Mouse (Mus musculus) layer of hippocampus, adult 8-10 months (tissue): ENCODE results near the gene Fank1. TPM values are rescaled to one million over a fixed set of nuclear protein-coding genes. Genes with fewer than 3 reads are reported as not detected.
"Not testable (repeated sequence)": the region's sequence is repeated elsewhere in the genome, so short reads cannot be mapped to it uniquely, and the experiment has no call there.

Experiments used
- DNase-seq, 2 experiments: peaks; one replicate each; pipeline ENCODE4 v3.0.0; 2022; ENCODE audit warnings: low spot score in 2 of 2
- total RNA-seq, 4 experiments: library from RNA; stranded (reverse); gene quantifications; 2 replicates each; pipeline ENCODE4 v1.2.4; 2022

The Fank1 gene
- total RNA-seq, 4 experiments from 2014 or later, result 2.7 to 4.6 (median 2.9) TPM

DNA sequence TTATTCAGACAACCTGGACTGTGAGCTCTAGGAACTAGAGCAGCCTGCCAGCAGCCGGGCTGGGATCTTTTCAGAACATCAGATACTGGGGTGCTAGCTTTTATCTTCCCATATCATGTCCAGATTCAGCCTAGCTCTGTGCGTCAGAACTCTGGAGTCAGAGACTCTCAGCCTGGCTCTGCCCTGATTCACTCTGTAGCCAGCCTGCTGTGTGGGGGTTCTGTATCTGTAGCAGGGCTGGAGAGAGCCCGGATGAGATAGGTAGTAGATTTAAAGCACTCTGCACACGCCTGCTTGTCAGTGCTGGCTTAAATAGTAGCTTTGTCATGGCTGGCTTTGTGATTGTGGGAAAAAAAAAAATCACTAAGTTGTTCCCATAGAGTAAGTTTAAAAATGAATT, 51.9 kb downstream of the Fank1 start:
- no peak for DNase-seq

DNA sequence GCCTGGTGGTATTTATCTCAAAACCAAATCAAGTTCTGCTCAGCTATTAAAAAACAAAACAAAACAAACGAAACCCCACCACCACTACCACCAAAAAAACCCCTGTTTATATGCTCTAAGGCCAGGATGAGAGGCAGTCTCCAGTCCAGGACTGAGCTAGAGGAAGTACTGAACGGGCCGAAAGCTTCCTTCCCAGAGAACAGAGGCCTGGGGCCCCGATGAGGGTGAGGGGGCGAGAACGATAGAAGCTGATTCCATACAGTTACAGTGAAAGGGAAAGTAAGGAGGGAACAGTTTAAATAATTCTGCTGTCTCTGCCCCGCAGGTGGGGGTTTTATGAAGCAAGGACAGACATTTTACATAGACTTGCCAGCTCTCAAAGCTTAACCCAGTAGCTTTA, 52.9 kb downstream of the Fank1 start:
- DNase-seq, result no peak

DNA sequence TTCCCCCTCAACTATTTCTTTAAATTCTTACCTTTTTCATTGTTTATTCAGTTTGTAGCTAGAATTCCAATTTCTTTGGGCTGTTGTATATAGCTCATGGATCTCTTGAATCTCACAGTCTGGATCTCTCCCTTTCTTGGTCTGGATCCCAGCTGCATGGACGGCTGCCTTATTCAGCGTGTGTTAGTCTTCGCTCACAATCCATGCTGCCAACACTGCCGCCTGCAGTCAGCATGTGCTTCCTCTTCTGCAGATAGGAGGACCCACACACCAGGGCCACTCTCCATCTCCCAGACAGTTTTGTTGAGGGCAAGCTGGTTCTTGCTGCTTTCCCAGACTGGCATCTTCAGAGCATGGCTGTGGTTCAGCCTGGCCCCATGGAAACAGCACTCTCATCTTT, 62.9 kb downstream of the Fank1 start:
- peak; percentile 52 to 55 for DNase-seq

DNA sequence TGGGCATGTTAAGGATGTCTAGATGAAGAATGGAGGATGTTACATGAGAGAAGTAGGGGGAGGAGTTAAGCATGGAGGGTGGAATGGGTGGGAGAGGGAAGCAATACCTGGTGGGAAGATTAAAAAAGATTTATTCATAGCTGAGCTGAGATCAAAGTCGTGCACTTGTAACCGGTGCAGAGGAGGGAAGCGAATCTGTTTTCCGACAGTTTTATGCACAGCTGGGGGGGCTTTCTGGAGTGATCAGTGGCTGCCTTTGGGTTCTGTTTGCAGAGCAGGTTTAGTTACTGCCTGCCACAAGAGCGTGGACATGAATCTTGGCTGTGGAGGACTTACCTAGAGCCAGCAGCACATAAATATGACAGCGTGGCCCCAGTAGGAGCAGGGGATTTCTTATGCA, 65.4 kb downstream of the Fank1 start:
- DNase-seq, result no peak

DNA sequence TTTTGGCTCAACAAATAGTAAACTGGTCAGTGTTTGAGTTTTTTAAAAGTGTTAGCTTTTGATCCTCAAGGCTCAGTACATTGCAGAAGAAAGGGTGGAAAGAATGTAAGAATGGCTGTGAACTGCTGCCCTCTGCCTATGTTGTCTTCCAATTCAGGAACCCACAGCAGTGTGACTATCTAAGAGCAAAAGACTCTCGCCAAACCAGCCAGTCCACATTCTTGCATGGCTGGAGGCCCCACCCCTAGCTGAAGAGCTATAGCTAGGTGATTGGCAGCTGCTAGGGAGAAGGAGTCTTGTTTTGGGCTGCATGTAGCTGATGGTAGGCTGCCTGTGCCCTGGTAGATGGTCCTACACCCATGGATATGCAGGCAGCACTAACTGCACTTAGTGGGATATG, 70.5 kb downstream of the Fank1 start:
- DNase-seq, result no peak

DNA sequence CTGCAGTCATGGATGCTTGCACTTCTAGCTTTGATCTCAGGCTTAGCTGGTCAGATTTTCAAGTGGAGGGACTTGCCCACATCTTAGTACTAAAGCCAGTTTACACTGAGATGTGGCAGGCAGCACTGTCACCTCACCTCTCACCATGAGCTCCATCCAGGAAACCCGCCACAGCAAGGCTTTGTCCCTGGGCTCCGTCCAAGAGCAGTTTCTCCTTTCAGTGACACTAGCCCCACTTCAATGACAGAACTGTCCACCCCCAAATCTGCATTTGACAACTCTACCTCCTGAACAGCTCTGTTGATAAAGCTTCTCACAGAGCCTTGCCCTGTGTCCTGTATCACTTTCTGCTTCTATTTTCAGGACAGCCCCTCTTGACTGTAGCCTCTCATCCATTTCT, 71.5 kb downstream of the Fank1 start:
- DNase-seq, result no peak

DNA sequence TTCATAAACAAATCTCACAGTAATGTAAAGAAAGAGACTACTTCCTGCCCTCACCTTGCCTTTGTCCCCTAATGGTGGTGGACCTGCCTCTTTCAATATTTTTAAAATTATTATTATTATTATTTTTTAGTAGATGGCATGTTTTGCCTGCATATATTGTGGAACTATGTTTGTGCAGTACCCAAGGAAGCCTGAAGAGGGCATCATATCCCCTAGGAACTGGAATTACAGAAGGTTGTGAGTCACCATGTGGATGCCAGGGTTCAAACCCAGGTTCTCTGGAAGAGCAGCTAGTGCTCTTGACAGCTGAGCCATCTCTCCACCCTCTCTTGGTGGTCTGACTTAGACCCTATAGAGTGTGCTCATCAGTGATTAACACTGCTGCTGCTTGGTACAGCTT, 74.1 kb downstream of the Fank1 start:
- DNase-seq, result no peak

DNA sequence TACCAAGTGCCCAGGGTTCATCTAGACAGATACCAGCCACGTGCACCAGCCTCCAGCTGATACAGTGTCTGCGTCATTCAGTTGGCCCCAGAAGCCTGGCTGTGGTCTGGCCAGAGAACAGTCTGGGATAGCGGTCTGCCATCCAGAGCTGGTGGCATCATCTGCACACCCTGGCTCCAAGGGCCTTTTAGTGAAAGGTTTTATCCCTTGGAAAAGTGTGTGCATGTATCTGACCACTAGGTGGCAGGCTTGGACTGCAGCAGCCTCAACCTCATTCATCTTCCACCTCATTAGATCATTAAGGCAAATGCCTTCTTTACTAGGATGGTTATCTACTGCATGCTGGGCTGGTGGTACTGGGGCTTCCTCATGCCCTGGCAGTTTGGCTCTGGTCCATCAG, 79.6 kb downstream of the Fank1 start:
- DNase-seq, result peak; percentile 67 to 84

DNA sequence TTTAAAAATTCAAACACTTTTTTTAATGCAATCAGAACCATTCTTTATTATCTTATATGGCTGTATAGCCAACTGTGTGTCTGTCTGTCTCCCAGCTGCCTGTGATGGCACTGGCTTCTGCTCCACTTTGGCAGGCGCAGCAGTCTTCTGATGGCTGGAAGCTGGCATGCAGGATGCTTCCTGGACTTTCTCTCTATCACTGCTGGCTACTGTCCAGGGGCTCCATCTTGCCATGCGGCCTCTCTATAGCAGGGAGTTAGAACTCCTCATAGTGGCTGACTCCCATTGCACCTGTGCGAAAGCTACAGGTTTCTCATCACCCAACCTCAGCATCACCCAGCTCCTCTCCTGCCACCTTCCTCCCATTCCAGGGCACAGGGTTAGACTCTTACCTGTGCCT, 81.8 kb downstream of the Fank1 start:
- no peak for DNase-seq

DNA sequence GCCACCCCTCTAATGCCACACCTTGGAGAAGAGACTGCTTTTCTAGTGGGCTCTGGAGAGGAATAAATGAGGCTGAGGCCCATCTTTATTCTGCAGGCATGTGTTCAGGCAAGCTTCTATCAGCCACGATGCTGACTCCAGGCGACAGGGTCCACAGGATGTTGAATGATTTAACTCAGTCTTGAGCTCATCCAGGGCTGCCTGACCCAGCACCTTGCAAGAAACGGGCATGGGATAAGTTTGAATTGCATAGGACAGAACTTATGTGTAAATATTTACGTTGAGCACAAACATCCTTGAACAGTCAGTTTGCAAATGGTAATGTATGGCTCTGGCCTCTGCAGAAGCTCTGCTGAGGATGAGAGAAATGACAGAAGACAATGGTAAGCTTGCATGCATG, 82.9 kb downstream of the Fank1 start:
- DNase-seq, result no peak

DNA sequence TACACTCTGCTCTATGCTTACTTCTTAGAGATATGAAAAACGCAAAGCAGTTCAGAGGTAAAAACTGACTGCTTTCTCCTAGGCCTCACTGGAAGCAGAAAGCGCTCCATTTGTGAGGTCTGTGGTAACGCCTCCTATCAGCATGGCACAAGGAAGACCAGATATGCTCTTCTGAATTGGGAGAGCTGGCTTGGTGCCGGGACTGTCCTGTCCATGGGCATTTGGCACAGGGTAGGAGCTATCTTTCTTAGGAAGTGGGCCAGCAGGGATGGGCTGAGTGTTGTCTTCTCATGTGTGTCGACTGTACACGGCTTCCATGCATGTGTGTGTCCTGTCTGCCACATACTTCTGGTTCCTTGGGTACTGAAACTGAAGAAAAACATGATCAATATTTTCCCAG, 85.6 kb downstream of the Fank1 start:
- no peak for DNase-seq

DNA sequence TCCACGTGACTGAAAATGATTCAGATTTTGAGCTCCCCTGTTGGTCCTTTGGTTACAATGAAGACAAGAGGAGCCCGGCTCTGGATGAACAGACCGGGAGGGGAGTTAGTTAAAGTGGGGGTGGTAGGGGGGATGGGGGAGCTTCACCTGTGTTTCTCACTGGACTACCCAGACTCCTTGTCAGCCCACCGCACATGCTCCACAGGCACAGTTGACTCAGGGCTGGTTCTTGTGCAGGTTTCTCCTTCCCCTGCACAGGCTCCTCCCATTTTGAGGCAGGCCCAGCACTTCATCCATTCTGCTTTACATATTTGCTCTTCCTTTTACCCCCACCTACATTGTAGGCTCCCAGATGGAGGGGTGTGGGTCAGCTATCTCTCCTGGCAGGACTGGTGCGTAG, 86.1 kb downstream of the Fank1 start:
- DNase-seq, result no peak

DNA sequence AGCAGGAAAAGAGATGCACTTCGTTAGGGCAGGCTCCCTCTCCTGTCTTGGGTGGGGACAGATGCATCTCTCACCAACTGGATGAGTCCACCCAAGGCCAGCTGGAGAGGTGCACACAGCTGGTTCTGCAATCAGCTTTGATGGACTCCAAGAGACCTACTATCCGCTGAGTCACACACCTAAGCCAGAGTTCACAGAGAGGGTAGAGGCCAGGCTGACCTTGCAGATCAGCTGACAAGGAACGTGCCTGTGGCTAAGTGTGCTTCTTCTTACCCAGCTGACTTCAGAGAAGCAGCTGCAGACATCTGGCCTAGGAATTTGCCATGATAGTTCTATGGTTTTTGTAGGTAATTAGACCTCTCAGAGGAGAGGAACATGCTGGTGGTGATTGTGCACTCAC, 86.5 kb downstream of the Fank1 start:
- DNase-seq, result no peak

DNA sequence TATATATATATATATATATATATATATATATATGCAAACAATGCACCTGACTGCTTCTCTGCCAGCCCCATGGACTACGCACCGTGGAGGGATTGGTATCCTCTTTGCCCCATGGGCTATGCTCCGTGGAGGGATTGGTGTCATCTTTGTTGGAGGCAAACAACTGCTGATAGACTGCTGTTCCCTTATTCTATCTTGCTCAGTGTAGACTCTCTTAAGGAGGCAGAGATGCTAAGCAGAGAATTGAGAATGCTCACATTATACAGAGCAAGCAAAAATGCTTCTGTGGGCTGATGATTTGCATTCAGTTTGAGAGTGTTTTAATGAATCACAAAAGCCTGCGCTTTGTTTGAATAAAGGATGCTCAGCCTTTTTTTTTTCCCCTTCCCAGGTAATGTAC, 87.0 kb downstream of the Fank1 start:
- no peak for DNase-seq

DNA sequence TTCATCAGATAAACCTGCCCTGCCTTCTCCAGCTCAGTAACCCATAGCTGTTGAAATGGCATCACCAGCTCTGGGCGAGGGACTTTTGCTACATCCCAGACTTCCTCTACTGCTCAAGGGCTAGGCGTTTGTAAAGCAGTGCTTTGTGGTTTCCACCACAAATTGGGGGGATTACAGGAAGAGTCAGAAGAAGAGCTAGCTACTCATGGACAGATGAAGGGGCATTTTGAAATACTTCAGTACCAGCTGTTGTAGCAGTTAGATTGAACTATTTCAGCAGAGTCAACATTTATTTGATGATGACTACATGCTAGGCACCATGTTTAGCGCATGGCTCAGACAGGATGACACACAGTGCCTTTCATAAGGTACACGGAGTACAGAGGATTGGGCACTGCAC, 93.6 kb downstream of the Fank1 start:
- DNase-seq, result no peak

DNA sequence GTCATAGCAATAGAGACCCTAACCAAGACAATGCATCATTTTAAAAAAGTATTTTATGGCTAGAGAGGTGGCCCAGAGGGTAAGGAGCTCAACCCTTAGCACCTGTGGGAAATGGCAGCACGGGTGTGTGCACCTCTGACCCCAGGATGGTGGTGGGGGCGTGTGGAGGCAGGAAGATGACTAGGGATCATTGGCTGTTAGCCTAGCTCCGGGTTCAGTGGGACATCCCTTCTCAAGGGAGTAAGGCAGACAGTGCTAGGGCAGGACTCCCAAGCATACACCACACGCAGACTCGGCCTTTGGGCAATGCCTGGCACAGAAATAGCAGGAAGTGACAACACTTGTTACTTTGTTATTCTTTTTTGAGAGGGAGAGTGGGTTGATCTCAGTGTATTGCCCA, 96.0 kb downstream of the Fank1 start:
- DNase-seq, result no peak

DNA sequence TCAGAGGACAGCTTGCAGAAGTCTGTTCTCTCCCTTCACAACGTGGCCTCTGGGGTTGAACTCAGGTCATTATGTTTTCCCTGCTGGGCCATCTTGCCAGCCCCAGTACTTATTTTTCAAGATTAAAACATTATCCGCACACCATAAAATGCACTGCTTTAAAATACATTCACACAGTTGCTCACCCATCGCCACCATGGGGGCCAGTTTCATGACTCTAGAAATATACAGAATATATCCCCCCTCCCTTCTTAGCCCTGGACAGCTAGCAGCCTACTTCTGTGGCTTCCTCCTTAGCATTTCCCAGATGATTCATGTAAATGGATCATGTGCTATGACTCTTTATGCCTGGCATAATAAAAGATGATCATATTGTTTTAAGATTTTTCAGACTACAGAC, 99.5 kb downstream of the Fank1 start:
- no peak for DNase-seq

DNA sequence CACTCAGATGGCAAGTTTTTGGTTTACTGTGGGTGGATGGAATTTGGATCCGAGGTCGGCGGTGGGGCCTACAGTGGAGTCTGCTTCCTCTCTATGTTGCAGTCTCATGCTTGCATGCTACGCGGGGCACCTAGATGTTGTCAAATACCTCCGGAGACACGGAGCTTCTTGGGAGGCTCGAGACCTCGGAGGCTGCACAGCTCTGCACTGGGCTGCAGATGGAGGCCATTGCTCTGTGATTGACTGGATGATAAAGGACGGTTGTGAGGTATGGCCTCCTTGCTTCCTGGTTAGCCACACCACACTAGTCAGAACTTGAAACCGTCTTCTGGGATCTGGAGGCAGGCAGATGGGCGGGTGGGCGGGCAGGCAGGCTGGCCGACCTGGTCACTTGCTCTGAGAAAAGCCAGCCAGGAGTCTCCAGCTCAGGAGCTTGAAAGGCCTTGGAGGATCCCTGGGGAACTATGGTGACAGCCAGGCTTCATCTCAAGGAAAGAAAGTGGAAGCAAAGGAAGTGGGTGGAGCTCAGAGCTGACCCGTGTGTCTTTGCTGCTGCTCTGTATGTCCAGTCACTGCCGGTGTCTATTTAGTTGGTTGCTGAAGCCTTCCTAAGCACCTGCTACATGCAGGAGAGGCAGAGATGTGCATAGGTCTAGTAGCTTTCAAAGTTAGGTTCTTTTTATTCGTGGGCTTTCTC, 100.1 kb downstream of the Fank1 start:
- no peak for DNase-seq

DNA sequence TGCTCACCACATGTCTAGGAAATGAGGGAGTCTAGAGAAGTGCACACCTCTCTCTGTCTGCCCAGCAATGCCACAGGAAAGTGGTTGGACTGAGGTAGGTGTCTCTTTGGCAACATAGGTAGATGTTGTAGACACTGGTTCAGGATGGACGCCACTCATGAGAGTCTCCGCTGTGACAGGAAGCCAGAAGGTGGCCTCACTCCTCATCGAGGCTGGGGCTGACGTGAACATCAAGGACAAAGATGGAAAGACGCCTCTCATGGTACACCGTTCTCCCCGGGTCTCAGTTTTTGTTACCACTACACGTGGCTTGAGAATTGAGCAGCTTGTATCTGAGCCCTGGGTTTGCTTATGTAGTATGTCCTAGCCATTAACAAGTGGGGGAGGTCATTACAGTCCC, 103.1 kb downstream of the Fank1 start:
- DNase-seq, result no peak

DNA sequence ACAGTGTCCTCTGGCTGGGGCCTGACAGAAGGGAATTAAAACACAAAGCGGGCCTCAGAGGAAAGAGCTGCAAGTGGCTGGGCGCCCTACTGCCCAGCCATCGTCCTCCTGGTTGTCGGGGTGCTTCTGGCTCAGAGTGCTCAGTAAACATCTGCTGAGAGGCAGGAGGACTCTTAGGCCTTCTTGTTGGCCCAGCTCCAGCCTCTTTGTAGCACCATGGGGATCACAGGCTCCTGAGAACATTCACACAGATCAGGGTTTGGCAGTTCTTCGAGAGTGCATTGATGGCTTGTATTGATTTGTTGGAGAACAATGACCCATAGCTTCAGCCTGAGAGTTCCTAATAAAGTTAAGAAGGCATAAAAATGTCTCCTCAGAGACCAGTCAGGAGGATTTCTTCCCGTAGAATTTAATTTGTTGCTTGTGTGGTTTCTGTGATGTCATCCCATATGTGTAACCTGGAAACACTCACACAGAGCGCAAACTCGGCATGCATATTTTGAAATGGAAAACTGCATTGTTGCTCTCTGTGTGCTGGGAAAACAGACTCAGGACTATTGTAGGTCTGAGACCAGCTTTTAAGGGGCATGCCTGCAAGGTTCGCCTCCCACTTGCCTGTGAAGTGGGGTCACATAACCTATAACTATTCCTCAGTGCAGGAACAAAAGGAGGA, 108.2 kb downstream of the Fank1 start:
- DNase-seq, result not testable (repeated sequence)

DNA sequence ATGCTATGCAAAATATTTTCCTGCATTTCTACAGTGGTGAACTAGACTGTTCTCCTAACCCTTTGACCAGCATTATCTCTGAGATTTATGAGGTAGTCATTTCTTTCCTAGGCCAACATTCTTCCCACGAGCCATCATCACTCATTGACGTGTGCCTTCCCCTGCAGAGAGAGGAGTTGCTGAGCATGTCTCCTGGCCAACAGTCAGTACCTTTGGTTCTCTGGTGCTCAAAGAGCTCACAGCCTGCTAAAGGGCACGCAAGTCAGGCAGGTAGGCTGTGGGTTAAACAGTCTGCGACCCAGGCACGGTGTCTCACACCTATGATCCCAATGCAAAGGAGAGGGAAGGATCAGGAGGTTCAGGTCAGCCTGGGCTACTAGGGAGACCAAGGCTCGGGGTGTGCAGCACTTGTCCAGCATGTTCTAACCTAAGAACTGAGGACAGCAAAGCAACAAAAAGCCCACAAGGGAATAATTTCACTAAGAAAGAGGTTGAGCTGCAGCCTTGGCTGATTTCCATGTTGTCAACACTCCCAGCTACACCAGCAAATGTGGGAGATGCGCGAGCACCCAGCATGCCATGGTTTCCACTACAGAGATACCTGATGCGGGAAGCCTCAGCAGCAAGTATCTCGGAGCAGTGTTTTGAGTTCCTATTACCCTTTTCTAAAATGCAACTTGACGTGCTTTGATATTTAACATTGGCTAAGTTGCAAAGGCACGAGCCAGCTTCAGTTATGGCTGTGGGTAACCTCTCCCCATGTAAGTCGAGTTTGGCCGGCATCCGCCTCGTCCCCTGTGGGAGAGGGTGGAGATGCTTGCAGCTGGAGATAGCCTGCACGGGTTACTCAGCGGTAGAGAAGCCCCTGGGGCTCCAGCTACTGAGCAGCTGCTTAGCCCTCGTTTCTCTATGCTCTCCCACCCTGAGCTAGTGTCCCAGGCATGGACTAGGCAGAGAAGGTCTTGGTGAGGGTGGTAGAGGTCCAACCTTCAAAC, 112.6 kb downstream of the Fank1 start:
- DNase-seq, result no peak

DNA sequence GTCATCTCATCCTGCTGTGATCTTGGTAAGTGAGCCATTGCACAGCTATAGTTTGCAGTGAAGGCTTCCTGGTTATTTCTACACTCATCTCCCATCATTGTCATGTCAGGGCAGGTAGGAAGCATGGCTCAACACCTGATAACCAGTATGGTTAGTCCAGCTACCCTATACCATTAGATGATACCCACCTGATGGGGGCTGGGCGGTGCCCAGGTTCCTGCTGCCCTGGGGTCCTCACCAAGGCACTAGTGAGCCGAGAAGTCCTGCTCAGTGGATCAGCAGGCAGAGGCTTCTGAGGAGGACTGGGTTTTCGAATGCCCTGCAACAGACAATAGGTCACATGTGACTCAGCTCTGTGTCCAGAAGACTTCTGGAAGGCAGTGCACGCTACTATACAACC, 113.3 kb downstream of the Fank1 start:
- DNase-seq, result no peak
